Mouse (Mus musculus): ENCODE measurements at regions not wholly inside any gene's neighbourhood (a gene's known extent, or its start where the extent isn't known, plus 50 kb on each side); places are given as distances from the start of the nearest gene placed in this dataset.

- TF ChIP-seq CTCF (IDR thresholded peaks at IDR 0.05; ENCODE audit: extremely low read depth, insufficient read depth, insufficient read length, insufficient replicate concordance), result no peak
- no peak for TF ChIP-seq POLR2A (IDR thresholded peaks at IDR 0.05; ENCODE audit: low read depth, low read length)
Observed at GRCm38 (mm10) chr16:13054956-13055355, 54.5 kb upstream of the Ercc4 start.
